Mouse (Mus musculus) spleen, adult 2 months (tissue): ENCODE data around the gene Srms.

ENCODE experiments used
- CTCF ChIP-seq: fragments of 200-500 bp; IDR thresholded peaks from 2 replicates; pipeline ENCODE4 v1.5.1; 2011; ENCODE audit warnings: mild to moderate bottlenecking, inconsistent platforms; ENCODE audit not compliant: insufficient read depth, insufficient read length, insufficient replicate concordance; ENCODE audit errors: extremely low read depth
- POLR2A ChIP-seq: fragments of 200-500 bp; IDR thresholded peaks from 2 replicates; pipeline ENCODE4 v1.6.1; 2011; ENCODE audit warnings: low read depth, low read length, inconsistent platforms

DNA sequence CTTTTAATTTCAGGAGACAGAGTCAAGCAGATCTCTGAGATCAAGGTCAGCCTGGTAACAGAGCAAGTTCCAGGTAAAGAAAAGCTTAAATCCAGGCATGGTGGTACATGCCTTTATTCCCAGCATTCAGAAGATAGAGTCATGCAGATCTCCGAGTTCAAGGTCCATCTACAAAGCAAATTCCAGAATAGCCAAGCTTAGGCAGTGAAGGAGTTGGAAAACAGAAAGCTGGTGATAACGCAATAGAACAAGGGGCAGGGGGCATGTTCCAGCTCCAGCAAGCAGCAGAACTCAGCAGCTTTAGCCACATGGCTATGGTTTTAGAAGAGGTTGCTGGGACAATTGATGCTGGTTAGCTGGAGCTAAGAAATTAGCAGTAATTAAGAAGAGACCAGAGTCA, 12.0 kb upstream of the Srms start:
- no peak for TF ChIP-seq CTCF
- no peak for TF ChIP-seq POLR2A
